ENCODE assay signal across 23 mouse cellular contexts in genomic region chr2:70327602-70328001, GRCm38 (mm10).
DNase-seq lines count a peak whose midpoint lies in the region; ATAC-seq and TF ChIP-seq lines count a peak whose summit lies in the region.
"Had no signal": no experiment of that assay in that cellular context is flagged by ENCODE, and none has a peak within 500 bp of the region (broad histone marks: within the 10 kb centered on the region; RNA-seq: fewer than 3 reads in every experiment).

No protein-coding gene starts in this region.

- H3K36me3 ChIP-seq in kidney, embryonic 14.5 days (ENCODE audit: control insufficient read depth, insufficient read depth, low read length): no peaks in the 10 kb centered on the region
- no peaks in the 10 kb centered on the region for H3K36me3 ChIP-seq in kidney, embryonic 15.5 days
- H3K36me3 ChIP-seq in kidney, embryonic 16.5 days (ENCODE audit: insufficient read depth, low read length): no peaks in the 10 kb centered on the region
- no peaks in the 10 kb centered on the region for H3K36me3 ChIP-seq in kidney, adult 2 months (ENCODE audit: control insufficient read depth, insufficient read depth, low read length)
- H3K36me3 ChIP-seq: G1E had no signal

- 0 out of 2 replicates have a peak, but pooled peaks cover 8% of the 10 kb centered on the region for H3K4me1 ChIP-seq in kidney, embryonic 14.5 days (ENCODE audit: control insufficient read depth, insufficient read depth, low read length)
- peaks cover 18% of the 10 kb centered on the region for H3K4me1 ChIP-seq in kidney, embryonic 15.5 days
- peaks cover 20% of the 10 kb centered on the region for H3K4me1 ChIP-seq in kidney, embryonic 16.5 days (ENCODE audit: insufficient read depth, low read length)
- H3K4me1 ChIP-seq in kidney, adult 2 months (ENCODE audit: control insufficient read depth, insufficient read depth, low read length): 0 out of 2 replicates have a peak, but pooled peaks cover 3% of the 10 kb centered on the region

- H3K4me3 ChIP-seq in kidney, embryonic 14.5 days (ENCODE audit: low read length): no peak overlapping the region
- no peak overlapping the region for H3K4me3 ChIP-seq in kidney, embryonic 15.5 days (replicated peaks)
- no peak overlapping the region for H3K4me3 ChIP-seq in kidney, embryonic 16.5 days (ENCODE audit: low read length)
- H3K4me3 ChIP-seq in kidney, adult 2 months (ENCODE audit: insufficient read depth, low read depth, low read length): no peak overlapping the region

- H3K9ac ChIP-seq in kidney, embryonic 14.5 days (ENCODE audit: low read depth, low read length): no peak overlapping the region
- no peak overlapping the region for H3K9ac ChIP-seq in kidney, embryonic 15.5 days
- no peak overlapping the region for H3K9ac ChIP-seq in kidney, embryonic 16.5 days (replicated peaks; ENCODE audit: low read length)

- TF ChIP-seq POLR2A in kidney, adult 2 months (IDR thresholded peaks at IDR 0.05; ENCODE audit: low read depth, low read length): no peak

- DNase-seq in heart, adult 11 months: peak; percentile 45
- DNase-seq in heart, adult 8-10 months (ENCODE audit: low spot score): no peak
- no peak for DNase-seq in kidney, adult 2 months
- peak; percentile 35 for DNase-seq in ZHBTc4 (ENCODE audit: low read depth, low spot score)
- DNase-seq in right cerebral cortex, adult 2 months (ENCODE audit: low spot score in 2 of 2): no peak
- DNase-seq: adrenal gland, adult 2 months; adrenal gland, adult 8-10 months; adrenal gland, postnatal 10 days; adrenal gland, postnatal 14 days; adrenal gland, postnatal 25 days; adrenal gland, postnatal 36 days; B cell, adult 2 months; cerebellum, adult 11 months; cerebellum, adult 11-12 months; cerebellum, adult 18-20 months had no signal

- peaks cover 3% of the 10 kb centered on the region; the same call in 1 of the 2 replicates for H3K9me3 ChIP-seq in kidney, embryonic 14.5 days (ENCODE audit: control insufficient read depth, low read length)
- no peaks in the 10 kb centered on the region for H3K9me3 ChIP-seq in kidney, embryonic 15.5 days (replicated peaks)
- H3K9me3 ChIP-seq in kidney, embryonic 16.5 days (ENCODE audit: low read length): no peaks in the 10 kb centered on the region; the same call in 1 of the 2 replicates
- H3K9me3 ChIP-seq: G1E had no signal

- no peak for TF ChIP-seq CTCF in kidney, adult 2 months (conservative IDR thresholded peaks at IDR 0.05; ENCODE audit: insufficient read depth, insufficient read length, low read depth, low read length)

- no peak overlapping the region for H3K4me2 ChIP-seq in kidney, embryonic 14.5 days (replicated peaks; ENCODE audit: low read depth, low read length)
- no peak overlapping the region for H3K4me2 ChIP-seq in kidney, embryonic 15.5 days
- no peak overlapping the region for H3K4me2 ChIP-seq in kidney, embryonic 16.5 days (replicated peaks; ENCODE audit: low read depth, low read length)

- no peaks in the 10 kb centered on the region for H3K27me3 ChIP-seq in kidney, embryonic 14.5 days (ENCODE audit: control insufficient read depth, insufficient read depth, low read length)
- H3K27me3 ChIP-seq in kidney, embryonic 15.5 days: 0 out of 2 replicates have a peak, but pooled peaks cover 2% of the 10 kb centered on the region
- H3K27me3 ChIP-seq in kidney, embryonic 16.5 days (ENCODE audit: insufficient read depth, low read length): no peaks in the 10 kb centered on the region
- no peaks in the 10 kb centered on the region for H3K27me3 ChIP-seq in kidney, adult 2 months (replicated peaks; ENCODE audit: control insufficient read depth, insufficient read depth, low read length)
- H3K27me3 ChIP-seq: CH12.LX, Patski had no signal

- no peak overlapping the region for H3K27ac ChIP-seq in kidney, embryonic 14.5 days (ENCODE audit: low read depth, low read length)
- H3K27ac ChIP-seq in kidney, embryonic 15.5 days: no peak overlapping the region
- no peak overlapping the region for H3K27ac ChIP-seq in kidney, embryonic 16.5 days (ENCODE audit: low read length)
- no peak overlapping the region for H3K27ac ChIP-seq in kidney, adult 2 months (ENCODE audit: insufficient read depth, low read depth, low read length)

- 43% methylated on average over 11 of the region's 11 CpGs for WGBS in kidney, embryonic 14.5 days
- 44% methylated on average over 11 of the region's 11 CpGs for WGBS in kidney, embryonic 15.5 days
- 41% methylated on average over 11 of the region's 11 CpGs for WGBS in kidney, embryonic 16.5 days
- 49% methylated on average over 11 of the region's 11 CpGs for WGBS in kidney, adult 2 months

- ATAC-seq in kidney, embryonic 14.5 days (ENCODE audit: low FRiP score, low TSS enrichment): peak; percentile 58
- ATAC-seq in kidney, embryonic 15.5 days (replicated peaks; ENCODE audit: low FRiP score): no peak
- ATAC-seq in kidney, embryonic 16.5 days (ENCODE audit: low FRiP score, low TSS enrichment): peak; percentile 65; the same call in 1 of the 2 replicates
- ATAC-seq: activated CD4-positive, CD25-positive, alpha-beta regulatory T cell, adult 4 months; CD4-positive, CD25-positive, alpha-beta regulatory T cell, adult 4 months; Patski had no signal

Comparison
In these comparisons a context has a peak if more than half of its experiments do, and no peak if none do; other contexts are left out.
1. DNase-seq: peak in heart, adult 11 months (single experiment) and ZHBTc4 (single experiment); none in heart, adult 8-10 months (single experiment), kidney, adult 2 months (single experiment) and right cerebral cortex, adult 2 months (0 of 2).